Mouse (Mus musculus) monocyte, adult 2 months (primary cell): Measurements from ENCODE around the gene Pdk1.

ENCODE experiments used
- DNase-seq, 2 experiments: peaks; one replicate each; pipeline ENCODE4 v3.0.0; 2022; ENCODE audit warnings: low spot score in 2 of 2, low read depth in 1 of 2

Pdk1 gene

GRCm38 (mm10) chr2:71936711-71937110 lies 63.7 kb downstream of the Pdk1 start:
- DNase-seq, result no peak

- no peak for DNase-seq
These were observed 64.8 kb downstream of the Pdk1 start for GRCm38 (mm10) chr2:71937649-71938308.

GRCm38 (mm10) chr2:71938716-71939393 lies 65.8 kb downstream of the Pdk1 start:
- DNase-seq, result no peak

- DNase-seq, result no peak
These were observed 68.1 kb downstream of the Pdk1 start for GRCm38 (mm10) chr2:71941005-71941720.

- DNase-seq, result no peak
These were observed 68.7 kb downstream of the Pdk1 start for GRCm38 (mm10) chr2:71941721-71942087.

DNA sequence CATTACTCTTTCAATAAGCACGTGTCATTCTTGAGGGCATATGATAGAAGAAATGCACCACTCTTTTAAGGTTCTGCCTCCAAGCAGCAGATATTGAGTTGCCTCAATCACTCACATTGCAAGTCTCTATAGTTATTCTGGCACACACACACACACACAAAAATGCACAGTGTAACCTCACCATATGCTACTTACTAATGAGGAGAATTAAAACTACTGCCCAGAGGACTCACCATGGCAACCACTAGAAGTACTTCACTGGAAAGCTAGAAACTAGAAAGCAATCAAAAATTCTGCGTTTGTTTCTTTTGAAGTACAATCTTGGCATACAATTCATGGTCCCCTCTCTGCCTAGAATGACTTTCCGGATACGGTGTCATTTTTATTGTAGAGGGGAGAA lies 78.2 kb downstream of the Pdk1 start:
- DNase-seq, result no peak
